Mouse (Mus musculus): ENCODE data around the gene Nwd2. TPM values are rescaled to one million over a fixed set of nuclear protein-coding genes. Genes with fewer than 3 reads are reported as not detected.

Gene Nwd2
- polyA plus RNA-seq (2012; ENCODE audit: insufficient read depth, insufficient read length, missing spikeins): not detected in 2 replicates

- Histone ChIP-seq H3K4me1 (ENCODE audit: control insufficient read depth, insufficient read depth, low read length) (no peaks in the 10 kb centered on the region), H3K27ac (ENCODE audit: insufficient read depth, low read depth, low read length) (no peak within 1 kb of the TSS), H3K4me3 (ENCODE audit: insufficient read depth, low read length) (no peak within 1 kb of the TSS)
- TF ChIP-seq CTCF (IDR thresholded peaks at IDR 0.05; ENCODE audit: low read depth, low read length) (no peak), POLR2A (IDR thresholded peaks at IDR 0.05; ENCODE audit: borderline replicate concordance, low read depth, low read length) (no peak)
Measured at GRCm38 (mm10) chr5:63649070-63649532, at the start of gene Nwd2. Gene Nwd2, plus strand, starts transcription at chr5:63649102.

GRCm38 (mm10) chr5:63607447-63607846, 41.5 kb upstream of the Nwd2 start:
- no peak overlapping the region for H3K27ac ChIP-seq (ENCODE audit: insufficient read depth, low read depth, low read length)
- TF ChIP-seq CTCF (IDR thresholded peaks at IDR 0.05; ENCODE audit: low read depth, low read length): no peak
- no peak for TF ChIP-seq POLR2A (IDR thresholded peaks at IDR 0.05; ENCODE audit: borderline replicate concordance, low read depth, low read length)
- no peaks in the 10 kb centered on the region for H3K4me1 ChIP-seq (ENCODE audit: control insufficient read depth, insufficient read depth, low read length)
- no peak overlapping the region for H3K4me3 ChIP-seq (ENCODE audit: insufficient read depth, low read length)

- TF ChIP-seq POLR2A (IDR thresholded peaks at IDR 0.05; ENCODE audit: borderline replicate concordance, low read depth, low read length) (no peak), CTCF (IDR thresholded peaks at IDR 0.05; ENCODE audit: low read depth, low read length) (no peak)
- Histone ChIP-seq H3K4me3 (ENCODE audit: insufficient read depth, low read length) (no peak overlapping the region), H3K4me1 (ENCODE audit: control insufficient read depth, insufficient read depth, low read length) (no peaks in the 10 kb centered on the region), H3K27ac (ENCODE audit: insufficient read depth, low read depth, low read length) (no peak overlapping the region)
Measured at GRCm38 (mm10) chr5:63616792-63617668, 31.9 kb upstream of the Nwd2 start.

- Histone ChIP-seq H3K27ac (ENCODE audit: insufficient read depth, low read depth, low read length) (no peak overlapping the region), H3K4me3 (ENCODE audit: insufficient read depth, low read length) (no peak overlapping the region), H3K4me1 (ENCODE audit: control insufficient read depth, insufficient read depth, low read length) (no peaks in the 10 kb centered on the region)
- TF ChIP-seq CTCF (IDR thresholded peaks at IDR 0.05; ENCODE audit: low read depth, low read length): no peak
Measured at GRCm38 (mm10) chr5:63624123-63624522, 24.8 kb upstream of the Nwd2 start.

GRCm38 (mm10) chr5:63627832-63628530, 20.9 kb upstream of the Nwd2 start:
- TF ChIP-seq CTCF (IDR thresholded peaks at IDR 0.05; ENCODE audit: low read depth, low read length): no peak
- Histone ChIP-seq H3K4me3 (ENCODE audit: insufficient read depth, low read length) (no peak overlapping the region), H3K4me1 (ENCODE audit: control insufficient read depth, insufficient read depth, low read length) (no peaks in the 10 kb centered on the region), H3K27ac (ENCODE audit: insufficient read depth, low read depth, low read length) (no peak overlapping the region)

GRCm38 (mm10) chr5:63628531-63628871, 20.4 kb upstream of the Nwd2 start:
- Histone ChIP-seq H3K4me3 (ENCODE audit: insufficient read depth, low read length) (no peak overlapping the region), H3K4me1 (ENCODE audit: control insufficient read depth, insufficient read depth, low read length) (no peaks in the 10 kb centered on the region), H3K27ac (ENCODE audit: insufficient read depth, low read depth, low read length) (no peak overlapping the region)
- TF ChIP-seq CTCF (IDR thresholded peaks at IDR 0.05; ENCODE audit: low read depth, low read length) (no peak), POLR2A (IDR thresholded peaks at IDR 0.05; ENCODE audit: borderline replicate concordance, low read depth, low read length) (no peak)

- Histone ChIP-seq H3K4me3 (ENCODE audit: insufficient read depth, low read length) (no peak overlapping the region), H3K4me1 (ENCODE audit: control insufficient read depth, insufficient read depth, low read length) (no peaks in the 10 kb centered on the region), H3K27ac (ENCODE audit: insufficient read depth, low read depth, low read length) (no peak overlapping the region)
- TF ChIP-seq CTCF (IDR thresholded peaks at IDR 0.05; ENCODE audit: low read depth, low read length) (no peak), POLR2A (IDR thresholded peaks at IDR 0.05; ENCODE audit: borderline replicate concordance, low read depth, low read length) (no peak)
Measured at GRCm38 (mm10) chr5:63634636-63635035, 14.3 kb upstream of the Nwd2 start.

- no peak overlapping the region for H3K4me3 ChIP-seq (ENCODE audit: insufficient read depth, low read length)
- H3K27ac ChIP-seq (ENCODE audit: insufficient read depth, low read depth, low read length): no peak overlapping the region
- TF ChIP-seq POLR2A (IDR thresholded peaks at IDR 0.05; ENCODE audit: borderline replicate concordance, low read depth, low read length) (no peak), CTCF (IDR thresholded peaks at IDR 0.05; ENCODE audit: low read depth, low read length) (no peak)
- H3K4me1 ChIP-seq (ENCODE audit: control insufficient read depth, insufficient read depth, low read length): no peaks in the 10 kb centered on the region
Measured at GRCm38 (mm10) chr5:63648187-63648586, 715 bp upstream of the Nwd2 start.

GRCm38 (mm10) chr5:63649533-63650464, 897 bp downstream of the Nwd2 start:
- Histone ChIP-seq H3K4me1 (ENCODE audit: control insufficient read depth, insufficient read depth, low read length) (no peaks in the 10 kb centered on the region), H3K4me3 (ENCODE audit: insufficient read depth, low read length) (no peak overlapping the region), H3K27ac (ENCODE audit: insufficient read depth, low read depth, low read length) (no peak overlapping the region)
- TF ChIP-seq CTCF (IDR thresholded peaks at IDR 0.05; ENCODE audit: low read depth, low read length): no peak
- no peak for TF ChIP-seq POLR2A (IDR thresholded peaks at IDR 0.05; ENCODE audit: borderline replicate concordance, low read depth, low read length)

All from bone marrow macrophage, adult 2 months (primary cell).